Mouse (Mus musculus): ENCODE data around the gene Kank1.

- TF ChIP-seq CTCF (conservative IDR thresholded peaks at IDR 0.05; ENCODE audit: low read length) (no peak), POU5F1 (IDR thresholded peaks at IDR 0.05; ENCODE audit: borderline replicate concordance, low read length) (no peak), NANOG (IDR thresholded peaks at IDR 0.05; ENCODE audit: borderline replicate concordance, low read length) (no peak)
Measured at GRCm38 (mm10) chr19:25232032-25232431, 4.7 kb upstream of the Kank1 start.
